Mouse (Mus musculus) ES-E14 (cell line): Measurements from ENCODE around the gene Mpl.

Experiments
- MAFK ChIP-seq: IDR thresholded peaks from 2 replicates; pipeline ENCODE4 v1.6.1; 2014; ENCODE audit warnings: mild to moderate bottlenecking, low read depth, low read length, inconsistent platforms; ENCODE audit not compliant: insufficient read depth
- ZNF384 ChIP-seq: IDR thresholded peaks from 2 replicates; pipeline ENCODE4 v1.6.1; 2012; ENCODE audit warnings: low read depth, low read length, inconsistent platforms

GRCm38 (mm10) chr4:118415779-118416178 lies 41.5 kb downstream of the Mpl start:
- TF ChIP-seq MAFK (no peak), ZNF384 (no peak)
